Mouse (Mus musculus): ENCODE measurements around the gene Slc25a13.

DNA sequence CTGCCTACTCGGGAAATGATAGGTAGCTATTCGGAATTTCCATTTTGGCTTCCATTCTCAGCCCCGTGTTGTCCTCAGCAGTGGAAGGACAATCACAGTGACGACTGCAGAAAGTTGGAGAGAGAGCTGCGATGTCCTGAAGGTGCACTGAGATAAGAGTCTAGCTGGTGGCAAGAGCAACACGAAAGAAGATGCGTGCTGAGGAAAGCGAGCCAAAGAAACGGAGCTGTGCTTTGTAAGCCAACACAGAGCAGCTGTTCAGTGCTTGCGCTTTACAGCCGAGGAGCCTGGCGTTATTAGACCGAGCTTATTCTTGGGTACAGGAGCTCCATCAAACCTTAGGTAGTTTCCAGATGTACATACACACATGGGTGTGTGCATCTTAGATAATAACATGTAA is 23.1 kb downstream of the Slc25a13 start:
- TF ChIP-seq GATA1 (IDR thresholded peaks at IDR 0.05; ENCODE audit: low read length) (no peak), TAL1 (IDR thresholded peaks at IDR 0.05; ENCODE audit: low read length) (no peak)

All from erythroblast, embryonic 14.5 days (primary cell).